Mouse (Mus musculus) heart, adult 2 months (tissue): ENCODE data around the gene Gemin4.

Experiments
- CTCF ChIP-seq: fragments of 200-600 bp; IDR thresholded peaks from 2 replicates; pipeline ENCODE4 v1.8.1; 2022; ENCODE audit warnings: antibody characterized with exemption, mild to moderate bottlenecking, moderate library complexity
- EP300 ChIP-seq: fragments of 200-500 bp; IDR thresholded peaks from 2 replicates; pipeline ENCODE4 v1.6.1; 2011; ENCODE audit warnings: low read depth, low read length, control low read depth; ENCODE audit not compliant: insufficient read depth
- POLR2A ChIP-seq: fragments of 200-500 bp; IDR thresholded peaks from 2 replicates; pipeline ENCODE4 v1.6.1; 2011; ENCODE audit warnings: mild to moderate bottlenecking, low read depth, low read length, control low read depth; ENCODE audit not compliant: insufficient read depth

DNA sequence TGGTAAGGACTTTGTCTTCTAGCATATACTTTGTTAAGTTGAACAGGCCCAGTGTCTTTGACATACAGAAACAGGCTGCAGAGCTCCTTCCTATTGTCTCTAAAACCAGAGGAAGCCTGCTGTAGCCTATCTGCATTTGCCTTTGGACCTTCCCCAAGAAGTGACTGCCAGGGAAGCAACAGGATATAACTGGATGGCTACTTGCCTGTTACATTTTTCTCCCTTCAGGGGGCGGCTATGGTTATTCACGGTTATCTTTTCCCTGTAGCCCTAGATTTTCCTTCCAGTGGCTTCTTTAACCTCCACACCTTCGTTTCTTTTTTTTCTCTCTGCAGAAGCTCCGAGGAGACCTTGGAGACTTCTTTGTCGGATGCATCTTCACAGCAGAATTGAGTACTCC, 10.7 kb downstream of the Gemin4 start:
- TF ChIP-seq EP300 (no peak), POLR2A (no peak), CTCF (no peak)
